27 mouse cellular contexts compared by ENCODE assay signal in the genomic region with DNA sequence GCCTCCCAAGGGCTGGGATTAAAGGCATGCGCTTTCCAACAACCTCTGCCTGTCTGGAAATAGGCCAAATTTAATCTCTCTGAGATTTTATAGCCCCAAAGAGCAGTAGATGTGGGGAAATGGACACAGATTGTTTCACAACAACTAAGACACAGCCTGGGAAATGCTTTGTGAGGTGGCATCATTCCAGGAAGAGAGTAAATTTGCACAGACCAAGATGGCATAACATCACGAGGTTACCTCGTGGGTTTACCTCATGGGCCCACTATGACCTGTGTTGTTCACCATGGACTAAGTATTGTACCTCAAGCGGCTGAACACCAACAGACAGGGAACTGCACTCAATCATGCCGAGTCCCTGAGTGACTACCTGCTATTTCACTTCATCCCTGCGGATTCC. TPM values are rescaled to one million over a fixed set of nuclear protein-coding genes. Genes with fewer than 3 reads are reported as not detected.
DNase-seq lines count a peak whose midpoint lies in the region; ATAC-seq and TF ChIP-seq lines count a peak whose summit lies in the region.
"Had no signal": no experiment of that assay in that cellular context is flagged by ENCODE, and none has a peak within 500 bp of the region (broad histone marks: within the 10 kb centered on the region; RNA-seq: fewer than 3 reads in every experiment).

No protein-coding gene starts in this region.

- no peaks in the 10 kb centered on the region for H3K36me3 ChIP-seq in liver, adult 2 months (ENCODE audit: control insufficient read depth, insufficient read depth, low read length)
- no peaks in the 10 kb centered on the region; the same call in 1 of the 2 replicates for H3K36me3 ChIP-seq in liver, embryonic 11.5 days (ENCODE audit: control insufficient read depth, insufficient read depth, low read length)
- H3K36me3 ChIP-seq: embryonic facial prominence, embryonic 13.5 days; embryonic facial prominence, embryonic 15.5 days; forebrain, embryonic 10.5 days; forebrain, embryonic 12.5 days had no signal

- H3K4me1 ChIP-seq in liver, adult 2 months (ENCODE audit: control insufficient read depth, insufficient read depth, low read length): peaks cover 3% of the 10 kb centered on the region; the same call in 1 of the 2 replicates
- H3K4me1 ChIP-seq in liver, embryonic 11.5 days (replicated peaks; ENCODE audit: control insufficient read depth, insufficient read depth, low read length): peaks cover 8% of the 10 kb centered on the region
- H3K4me1 ChIP-seq: embryonic facial prominence, embryonic 13.5 days; embryonic facial prominence, embryonic 15.5 days; forebrain, embryonic 10.5 days; forebrain, embryonic 12.5 days had no signal

- TF ChIP-seq POLR2A in liver, adult 2 months (IDR thresholded peaks at IDR 0.05; ENCODE audit: extremely low read depth, insufficient read depth, low read length): no peak

- no peak overlapping the region for H3K4me2 ChIP-seq in liver, embryonic 11.5 days
- H3K4me2 ChIP-seq: embryonic facial prominence, embryonic 13.5 days; embryonic facial prominence, embryonic 15.5 days; forebrain, embryonic 12.5 days had no signal

- no peak overlapping the region for H3K27ac ChIP-seq in liver, adult 2 months (replicated peaks; ENCODE audit: insufficient read depth, low read depth, low read length)
- H3K27ac ChIP-seq in liver, embryonic 11.5 days (ENCODE audit: low read depth, low read length): no peak overlapping the region
- H3K27ac ChIP-seq: embryonic facial prominence, embryonic 13.5 days; embryonic facial prominence, embryonic 15.5 days; forebrain, embryonic 10.5 days; forebrain, embryonic 12.5 days had no signal

- no peak overlapping the region for H3K4me3 ChIP-seq in liver, adult 2 months (ENCODE audit: insufficient read depth, low read depth, low read length)
- H3K4me3 ChIP-seq in liver, embryonic 11.5 days (ENCODE audit: low read depth, low read length): no peak overlapping the region
- H3K4me3 ChIP-seq: embryonic facial prominence, embryonic 13.5 days; embryonic facial prominence, embryonic 15.5 days; erythroblast, embryonic 14.5 days; forebrain, embryonic 10.5 days; forebrain, embryonic 12.5 days had no signal

- no peak for ATAC-seq in liver, embryonic 11.5 days (replicated peaks; ENCODE audit: low FRiP score)
- ATAC-seq in megakaryocyte progenitor cell, adult 5-6 weeks (replicated peaks; ENCODE audit: poor library complexity): peak; percentile 51
- no peak for ATAC-seq in frontal cortex, adult (ENCODE audit: low TSS enrichment)
- no peak for ATAC-seq in inflammation-experienced regulatory T-cells, adult 6 months
- ATAC-seq: activated CD4-positive, CD25-positive, alpha-beta regulatory T cell, adult 4 months; forebrain, embryonic 14.5 days; forebrain, embryonic 16.5 days; Patski had no signal

- TF ChIP-seq CTCF in liver, adult 2 months (IDR thresholded peaks at IDR 0.05; ENCODE audit: low read depth, low read length): no peak

- 36% methylated on average over 6 of the region's 6 CpGs for WGBS in liver, adult 2 months
- WGBS in liver, embryonic 11.5 days: 82% methylated on average over 6 of the region's 6 CpGs

- no peaks in the 10 kb centered on the region for H3K27me3 ChIP-seq in liver, adult 2 months (ENCODE audit: control insufficient read depth, insufficient read depth, low read length)
- H3K27me3 ChIP-seq in liver, embryonic 11.5 days (replicated peaks; ENCODE audit: control insufficient read depth, insufficient read depth, low read length): no peaks in the 10 kb centered on the region
- H3K27me3 ChIP-seq: embryonic facial prominence, embryonic 13.5 days; embryonic facial prominence, embryonic 15.5 days; forebrain, embryonic 12.5 days; Patski had no signal

- no peaks in the 10 kb centered on the region for H3K9me3 ChIP-seq in liver, embryonic 11.5 days (ENCODE audit: control insufficient read depth, low read length)
- H3K9me3 ChIP-seq: embryonic facial prominence, embryonic 13.5 days; embryonic facial prominence, embryonic 15.5 days; forebrain, embryonic 10.5 days; forebrain, embryonic 12.5 days had no signal

- H3K79me2 ChIP-seq in liver, adult 2 months (ENCODE audit: control insufficient read depth, insufficient read depth, low read length): no peaks in the 10 kb centered on the region

- DNase-seq in liver, adult 2 months (ENCODE audit: extremely low read depth, low read depth, low spot score): peak; percentile 84
- no peak for DNase-seq in liver, embryonic 11.5 days (ENCODE audit: low spot score)
- DNase-seq in lung, postnatal 36 days: peak; percentile 47
- DNase-seq in lung, postnatal 10 days: no peak
- peak; percentile 86 for DNase-seq in adipocyte (ENCODE audit: low spot score)
- DNase-seq: adrenal gland, adult 2 months; adrenal gland, postnatal 10 days; adrenal gland, postnatal 25 days; cerebellum, adult 11 months; cerebellum, adult 18-20 months; cerebellum, adult 8-10 months; cerebellum, postnatal 14 days; cerebellum, postnatal 36 days; embryo, embryonic 11 days had no signal

- H3K9ac ChIP-seq in liver, adult 2 months (ENCODE audit: low read depth, low read length): no peak overlapping the region
- H3K9ac ChIP-seq in liver, embryonic 11.5 days (ENCODE audit: low read depth, low read length): no peak overlapping the region
- H3K9ac ChIP-seq: embryonic facial prominence, embryonic 13.5 days; embryonic facial prominence, embryonic 15.5 days; forebrain, embryonic 12.5 days had no signal

RNA-seq across cellular contexts. Expression of a gene that starts 52.1 kb away (rescaled TPM):
- 14.6 and 16.7 TPM in 2 replicates for total RNA-seq in liver, adult 2 months (2014; rRNA removed)
- polyA plus RNA-seq in liver, adult 2 months (2012; rRNA removed): 5.0 and 5.4 TPM in 2 replicates
- polyA plus RNA-seq in liver, embryonic 11.5 days (2014; fragmentation: Nextera tagmentation; extraction: Ambion mirVana): 17.8 and 18.0 TPM in 2 replicates
- 55.0 and 57.0 TPM in 2 replicates for total RNA-seq in megakaryocyte progenitor cell, adult 5-6 weeks (2015)
- 38.6 and 43.8 TPM in 2 replicates for total RNA-seq in megakaryocyte progenitor cell, adult 5-6 weeks (2017)
- polyA plus RNA-seq in inflammation-experienced regulatory T-cells, adult 6 months (2017; shearing (Covaris generic)): 100 to 1,000 TPM in 2 of 3 experiments, 10 to 100 TPM in 1; 44.4 to 106 (median 100) TPM
- polyA plus RNA-seq: erythroblast, embryonic 14.5 days had no signal

RNA-seq across cellular contexts. Expression of a gene that starts 52.7 kb away (rescaled TPM):
- total RNA-seq in liver, adult 2 months (2014; rRNA removed): 0.37 and 1.1 TPM in 2 replicates
- 0.10 TPM in 2 replicates for polyA plus RNA-seq in liver, adult 2 months (2012; rRNA removed)
- polyA plus RNA-seq in liver, embryonic 11.5 days (2014; fragmentation: Nextera tagmentation; extraction: Ambion mirVana): 2.3 and 2.4 TPM in 2 replicates
- total RNA-seq in megakaryocyte progenitor cell, adult 5-6 weeks (2015): 63.1 and 96.7 TPM in 2 replicates
- total RNA-seq in megakaryocyte progenitor cell, adult 5-6 weeks (2017): 82.0 and 96.2 TPM in 2 replicates
- polyA plus RNA-seq in inflammation-experienced regulatory T-cells, adult 6 months (2017; shearing (Covaris generic)): 10 to 100 TPM in 2 of 3 experiments, 1 to 10 TPM in 1; 9.0 to 12.2 (median 11.5) TPM
- total RNA-seq: MEL had no signal
- polyA plus RNA-seq: adrenal gland, adult 2 months; erythroblast, embryonic 14.5 days had no signal

Comparison
In these comparisons a context has a peak if more than half of its experiments do, and no peak if none do; other contexts are left out.
1. DNase-seq: peak in liver, adult 2 months (single experiment), lung, postnatal 36 days (single experiment) and adipocyte (single experiment); none in liver, embryonic 11.5 days (single experiment) and lung, postnatal 10 days (single experiment).